Mouse (Mus musculus): ENCODE results near the gene Rab31. TPM values are rescaled to one million over a fixed set of nuclear protein-coding genes. Genes with fewer than 3 reads are reported as not detected.

The Rab31 gene
- polyA plus RNA-seq, 1 experiment from 2014 or later, result 71.6 TPM

GRCm38 (mm10) chr17:65683731-65684130, 88.8 kb downstream of the Rab31 start:
- Histone ChIP-seq H3K36me3 (no peaks in the 10 kb centered on the region), H3K27ac (no peak overlapping the region), H3K4me3 (replicated peaks) (no peak overlapping the region), H3K4me2 (replicated peaks) (no peak overlapping the region), H3K4me1 (replicated peaks) (0 out of 2 replicates have a peak, but pooled peaks cover 5% of the 10 kb centered on the region), H3K27me3 (no peaks in the 10 kb centered on the region), H3K9ac (replicated peaks) (no peak overlapping the region), H3K9me3 (no peaks in the 10 kb centered on the region)
- no peak for ATAC-seq
- 89% methylated on average over 2 of the region's 2 CpGs for WGBS

GRCm38 (mm10) chr17:65683316-65683715, 89.2 kb downstream of the Rab31 start:
- H3K27me3 ChIP-seq, result no peaks in the 10 kb centered on the region
- H3K9me3 ChIP-seq, result no peaks in the 10 kb centered on the region
- no peak for ATAC-seq
- no peak overlapping the region for H3K27ac ChIP-seq
- H3K9ac ChIP-seq (replicated peaks), result no peak overlapping the region
- no peaks in the 10 kb centered on the region for H3K36me3 ChIP-seq
- no peak overlapping the region for H3K4me2 ChIP-seq (replicated peaks)
- no peak overlapping the region for H3K4me3 ChIP-seq (replicated peaks)
- 91% methylated on average over 3 of the region's 3 CpGs for WGBS
- 0 out of 2 replicates have a peak, but pooled peaks cover 5% of the 10 kb centered on the region for H3K4me1 ChIP-seq (replicated peaks)

GRCm38 (mm10) chr17:65682071-65682680, 90.4 kb downstream of the Rab31 start:
- WGBS, result 81% methylated on average over 5 of the region's 5 CpGs
- Histone ChIP-seq H3K4me1 (replicated peaks) (0 out of 2 replicates have a peak, but pooled peaks cover 5% of the 10 kb centered on the region), H3K36me3 (no peaks in the 10 kb centered on the region), H3K27me3 (no peaks in the 10 kb centered on the region), H3K9ac (replicated peaks) (no peak overlapping the region), H3K4me3 (replicated peaks) (no peak overlapping the region), H3K9me3 (no peaks in the 10 kb centered on the region), H3K27ac (no peak overlapping the region), H3K4me2 (replicated peaks) (no peak overlapping the region)
- ATAC-seq, result no peak

- Histone ChIP-seq H3K4me1 (replicated peaks) (0 out of 2 replicates have a peak, but pooled peaks cover 5% of the 10 kb centered on the region), H3K4me3 (replicated peaks) (no peak overlapping the region), H3K4me2 (replicated peaks) (no peak overlapping the region), H3K36me3 (no peaks in the 10 kb centered on the region), H3K27me3 (no peaks in the 10 kb centered on the region), H3K9me3 (no peaks in the 10 kb centered on the region), H3K9ac (replicated peaks) (no peak overlapping the region), H3K27ac (no peak overlapping the region)
- 86% methylated on average over 6 of the region's 6 CpGs for WGBS
- ATAC-seq, result no peak
Measured at GRCm38 (mm10) chr17:65681516-65681915, 91.0 kb downstream of the Rab31 start.

GRCm38 (mm10) chr17:65680801-65681412, 91.6 kb downstream of the Rab31 start:
- Histone ChIP-seq H3K9me3 (no peaks in the 10 kb centered on the region), H3K36me3 (no peaks in the 10 kb centered on the region), H3K27me3 (no peaks in the 10 kb centered on the region), H3K4me2 (replicated peaks) (no peak overlapping the region), H3K4me1 (replicated peaks) (0 out of 2 replicates have a peak, but pooled peaks cover 5% of the 10 kb centered on the region), H3K9ac (replicated peaks) (no peak overlapping the region), H3K4me3 (replicated peaks) (no peak overlapping the region), H3K27ac (no peak overlapping the region)
- no peak for ATAC-seq
- 86% methylated on average over 2 of the region's 2 CpGs for WGBS

- no peak overlapping the region for H3K9ac ChIP-seq (replicated peaks)
- H3K9me3 ChIP-seq, result no peaks in the 10 kb centered on the region
- no peaks in the 10 kb centered on the region for H3K27me3 ChIP-seq
- H3K4me1 ChIP-seq (replicated peaks), result 0 out of 2 replicates have a peak, but pooled peaks cover 5% of the 10 kb centered on the region
- H3K4me3 ChIP-seq (replicated peaks), result no peak overlapping the region
- no peak overlapping the region for H3K27ac ChIP-seq
- no peak for ATAC-seq
- no peaks in the 10 kb centered on the region for H3K36me3 ChIP-seq
- no peak overlapping the region for H3K4me2 ChIP-seq (replicated peaks)
- 83% methylated on average over 14 of the region's 14 CpGs for WGBS
Measured at GRCm38 (mm10) chr17:65679806-65680446, 92.6 kb downstream of the Rab31 start.

- H3K4me2 ChIP-seq (replicated peaks), result no peak overlapping the region
- 94% methylated on average over 1 of the region's 1 CpGs for WGBS
Measured at GRCm38 (mm10) chr17:65677742-65678141, 94.8 kb downstream of the Rab31 start.

GRCm38 (mm10) chr17:65676536-65676935, 96.0 kb downstream of the Rab31 start:
- no peak for ATAC-seq
- Histone ChIP-seq H3K4me3 (replicated peaks) (no peak overlapping the region), H3K9me3 (no peaks in the 10 kb centered on the region), H3K27ac (no peak overlapping the region), H3K36me3 (0 out of 2 replicates have a peak, but pooled peaks cover 8% of the 10 kb centered on the region), H3K27me3 (no peaks in the 10 kb centered on the region), H3K4me1 (replicated peaks) (no peaks in the 10 kb centered on the region), H3K9ac (replicated peaks) (no peak overlapping the region), H3K4me2 (replicated peaks) (no peak overlapping the region)
- 95% methylated on average over 8 of the region's 8 CpGs for WGBS

More at GRCm38 (mm10) chr17:65677742-65678141, 94.8 kb downstream of the Rab31 start:
- H3K4me3 ChIP-seq (replicated peaks), result no peak overlapping the region
- no peak for ATAC-seq
- no peaks in the 10 kb centered on the region for H3K27me3 ChIP-seq
- H3K27ac ChIP-seq, result no peak overlapping the region
- H3K9ac ChIP-seq (replicated peaks), result no peak overlapping the region
- 0 out of 2 replicates have a peak, but pooled peaks cover 7% of the 10 kb centered on the region for H3K36me3 ChIP-seq
- H3K4me1 ChIP-seq (replicated peaks), result 0 out of 2 replicates have a peak, but pooled peaks cover 5% of the 10 kb centered on the region
- no peaks in the 10 kb centered on the region for H3K9me3 ChIP-seq

GRCm38 (mm10) chr17:65675985-65676384, 96.6 kb downstream of the Rab31 start:
- no peak overlapping the region for H3K27ac ChIP-seq
- 82% methylated on average over 3 of the region's 3 CpGs for WGBS
- no peak for ATAC-seq
- no peak overlapping the region for H3K4me2 ChIP-seq (replicated peaks)
- H3K27me3 ChIP-seq, result no peaks in the 10 kb centered on the region
- no peaks in the 10 kb centered on the region for H3K4me1 ChIP-seq (replicated peaks)
- H3K36me3 ChIP-seq, result 0 out of 2 replicates have a peak, but pooled peaks cover 8% of the 10 kb centered on the region
- no peaks in the 10 kb centered on the region for H3K9me3 ChIP-seq
- no peak overlapping the region for H3K4me3 ChIP-seq (replicated peaks)
- H3K9ac ChIP-seq (replicated peaks), result no peak overlapping the region

GRCm38 (mm10) chr17:65674710-65675171, 97.8 kb downstream of the Rab31 start:
- H3K9ac ChIP-seq (replicated peaks), result no peak overlapping the region
- H3K9me3 ChIP-seq, result no peaks in the 10 kb centered on the region
- no peaks in the 10 kb centered on the region for H3K27me3 ChIP-seq
- 41% methylated on average over 1 of the region's 1 CpGs for WGBS
- no peaks in the 10 kb centered on the region for H3K4me1 ChIP-seq (replicated peaks)
- no peak overlapping the region for H3K4me3 ChIP-seq (replicated peaks)
- no peak overlapping the region for H3K4me2 ChIP-seq (replicated peaks)
- H3K36me3 ChIP-seq, result 0 out of 2 replicates have a peak, but pooled peaks cover 8% of the 10 kb centered on the region
- ATAC-seq, result no peak
- H3K27ac ChIP-seq, result no peak overlapping the region

- H3K27ac ChIP-seq, result no peak overlapping the region
- H3K9me3 ChIP-seq, result no peaks in the 10 kb centered on the region
- 0 out of 2 replicates have a peak, but pooled peaks cover 8% of the 10 kb centered on the region for H3K36me3 ChIP-seq
- no peaks in the 10 kb centered on the region for H3K27me3 ChIP-seq
- no peak overlapping the region for H3K4me2 ChIP-seq (replicated peaks)
- no peak for ATAC-seq
- no peaks in the 10 kb centered on the region for H3K4me1 ChIP-seq (replicated peaks)
- H3K4me3 ChIP-seq (replicated peaks), result no peak overlapping the region
- no peak overlapping the region for H3K9ac ChIP-seq (replicated peaks)
- 94% methylated on average over 7 of the region's 7 CpGs for WGBS
Measured at GRCm38 (mm10) chr17:65672926-65673325, 99.6 kb downstream of the Rab31 start.

GRCm38 (mm10) chr17:65669061-65669460, 103.5 kb downstream of the Rab31 start:
- H3K4me1 ChIP-seq (replicated peaks), result no peaks in the 10 kb centered on the region

More at GRCm38 (mm10) chr17:65669061-65669460, 103.5 kb downstream of the Rab31 start:
- H3K9ac ChIP-seq (replicated peaks), result no peak overlapping the region
- 90% methylated on average over 4 of the region's 4 CpGs for WGBS
- H3K36me3 ChIP-seq, result 0 out of 2 replicates have a peak, but pooled peaks cover 7% of the 10 kb centered on the region
- no peaks in the 10 kb centered on the region for H3K9me3 ChIP-seq
- H3K27ac ChIP-seq, result no peak overlapping the region
- H3K4me3 ChIP-seq (replicated peaks), result no peak overlapping the region
- H3K27me3 ChIP-seq, result no peaks in the 10 kb centered on the region
- no peak overlapping the region for H3K4me2 ChIP-seq (replicated peaks)
- no peak for ATAC-seq

Measured in midbrain, embryonic 13.5 days (tissue).